Mouse (Mus musculus) spleen, postnatal 14 days (tissue): ENCODE data around the gene Sult1b1.
"Not testable (repeated sequence)": the region's sequence is repeated elsewhere in the genome, so short reads cannot be mapped to it uniquely, and the experiment has no call there.

Source experiments
- DNase-seq, 2 experiments: peaks; one replicate each; pipeline ENCODE4 v3.0.0; 2021 to 2022; ENCODE audit warnings: low spot score in 2 of 2

Gene Sult1b1

DNA sequence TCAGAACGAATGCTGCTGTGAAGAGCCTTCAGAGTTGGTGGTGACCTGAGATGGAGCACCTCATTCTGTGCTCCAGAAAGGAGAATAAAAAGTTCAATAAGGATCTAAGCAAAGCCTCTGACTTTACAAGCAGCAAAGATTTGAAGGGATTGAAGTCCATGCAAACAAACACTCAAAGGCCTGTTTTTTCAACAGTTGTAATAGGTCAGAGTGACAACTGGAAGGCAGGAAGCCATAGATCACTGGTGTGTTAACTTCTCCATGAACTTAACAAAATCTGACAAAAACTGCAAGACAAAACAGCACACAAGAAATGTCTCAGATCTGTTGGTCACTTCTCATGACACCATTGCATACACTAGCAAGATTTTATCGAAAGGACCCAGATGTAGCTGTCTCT, at the start of gene Sult1b1:
Sult1b1 (minus strand) TSS at position 85 of the 400 bp plus-strand sequence.
- no peak for DNase-seq

DNA sequence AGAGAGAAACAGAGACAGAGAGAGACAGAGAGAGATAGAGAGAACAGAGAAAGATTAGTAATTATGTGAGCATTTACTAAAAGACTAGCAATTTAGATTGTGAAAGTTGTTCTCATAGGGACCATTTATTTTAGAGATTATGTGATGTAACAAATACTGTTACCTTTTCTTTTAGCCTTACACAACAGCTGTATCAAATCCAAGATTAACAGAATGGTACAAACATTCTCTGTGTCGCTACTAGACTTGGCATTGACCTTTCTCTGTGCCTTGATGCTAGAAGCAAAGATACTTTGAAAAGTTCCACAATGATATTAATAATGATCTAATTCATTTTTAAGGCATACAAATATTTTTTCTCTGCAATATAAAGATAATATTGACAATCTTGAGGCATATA, 42.4 kb upstream of the Sult1b1 start:
- DNase-seq, result no peak

GRCm38 (mm10) chr5:87574174-87574573, 36.2 kb upstream of the Sult1b1 start:
- no peak for DNase-seq

GRCm38 (mm10) chr5:87573490-87573889, 35.5 kb upstream of the Sult1b1 start:
- DNase-seq, result no peak

GRCm38 (mm10) chr5:87572781-87573180, 34.8 kb upstream of the Sult1b1 start:
- DNase-seq, result no peak

DNA sequence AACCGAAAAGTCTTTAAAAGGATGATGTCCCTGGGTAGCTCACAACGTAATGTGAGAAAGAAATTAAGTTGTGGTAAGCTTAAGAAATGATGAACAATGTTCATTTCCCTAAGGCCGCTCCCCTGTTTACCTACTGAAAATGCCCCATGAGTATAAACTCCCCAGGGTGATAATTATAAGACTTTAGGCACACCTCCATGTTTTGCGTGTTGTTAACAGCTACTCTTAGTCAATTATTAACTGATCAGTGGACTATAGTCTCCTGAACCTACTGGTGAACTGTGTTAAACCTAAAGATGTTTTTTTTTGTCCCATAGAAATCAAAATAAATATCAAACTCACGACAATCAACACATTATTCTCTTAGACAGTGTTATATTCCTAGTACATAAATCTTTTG, 30.9 kb upstream of the Sult1b1 start, which contains the start of gene Sult1d1:
Sult1d1 (minus strand) TSS at position 183 of the 400 bp plus-strand sequence.
- DNase-seq, result no peak

DNA sequence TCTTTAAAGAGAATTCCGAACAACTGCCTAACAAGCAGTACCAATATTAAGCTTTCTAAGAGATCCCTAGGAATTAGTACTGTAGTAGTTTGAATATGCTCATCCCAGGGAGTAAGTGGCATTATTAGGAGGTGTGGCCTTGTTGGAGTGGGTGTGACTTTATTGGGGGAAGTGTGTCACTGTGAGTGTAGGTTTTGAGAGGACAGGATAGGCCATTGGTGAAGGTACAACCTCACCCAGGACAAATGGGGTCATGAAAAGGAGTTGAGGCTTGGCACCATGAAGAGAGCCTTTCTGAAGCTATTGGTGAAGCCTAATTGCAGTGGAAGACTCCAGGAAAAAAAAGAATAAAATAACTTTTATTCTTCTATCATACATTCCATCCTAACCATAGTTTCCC, 29.3 kb upstream of the Sult1b1 start:
- no peak for DNase-seq

DNA sequence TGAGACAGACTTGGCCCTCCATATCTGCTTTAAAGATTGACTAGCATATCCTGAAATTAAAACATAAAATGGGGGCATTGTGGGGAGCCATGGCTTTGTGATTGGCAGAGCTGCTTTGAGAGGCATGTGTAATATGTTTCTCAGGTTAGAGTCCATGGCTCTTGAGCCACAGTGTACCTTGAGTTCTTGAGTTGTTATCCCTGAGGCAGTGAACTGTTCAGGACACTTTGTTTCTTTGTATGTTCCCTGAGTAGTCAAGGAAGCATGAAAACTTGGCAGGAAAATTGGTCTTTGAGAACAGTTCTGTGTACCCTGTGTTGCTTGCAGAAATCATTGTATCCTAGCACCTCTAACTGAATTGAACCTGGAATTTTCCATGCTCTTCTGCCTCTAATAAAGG, 25.0 kb upstream of the Sult1b1 start:
- no peak for DNase-seq

GRCm38 (mm10) chr5:87562526-87562925, 24.5 kb upstream of the Sult1b1 start:
- no peak for DNase-seq

GRCm38 (mm10) chr5:87560145-87560544, 22.1 kb upstream of the Sult1b1 start:
- no peak for DNase-seq

DNA sequence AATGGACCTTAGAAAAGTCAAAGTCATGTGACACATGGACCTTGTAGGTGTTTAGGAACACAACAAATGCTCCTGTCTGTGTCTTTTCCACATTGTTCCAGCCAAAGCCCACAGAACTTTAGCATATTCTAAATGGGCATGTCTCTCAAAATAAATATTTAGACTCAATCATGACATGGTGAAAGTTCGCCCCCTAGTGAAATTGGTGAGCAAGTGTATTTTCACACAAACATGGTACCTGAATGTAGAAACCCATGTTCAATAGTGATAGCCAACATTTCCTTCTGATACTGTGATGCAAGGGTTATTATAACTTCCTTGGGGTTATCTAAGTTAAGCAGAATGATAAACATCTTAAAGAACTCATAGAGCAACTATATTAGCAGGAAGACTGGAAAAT, 12.9 kb upstream of the Sult1b1 start:
- DNase-seq, result no peak

- no peak for DNase-seq
Measured at GRCm38 (mm10) chr5:87535994-87536644, 1.9 kb downstream of the Sult1b1 start.

- DNase-seq, result no peak
Measured at GRCm38 (mm10) chr5:87532288-87532687, 5.7 kb downstream of the Sult1b1 start.

DNA sequence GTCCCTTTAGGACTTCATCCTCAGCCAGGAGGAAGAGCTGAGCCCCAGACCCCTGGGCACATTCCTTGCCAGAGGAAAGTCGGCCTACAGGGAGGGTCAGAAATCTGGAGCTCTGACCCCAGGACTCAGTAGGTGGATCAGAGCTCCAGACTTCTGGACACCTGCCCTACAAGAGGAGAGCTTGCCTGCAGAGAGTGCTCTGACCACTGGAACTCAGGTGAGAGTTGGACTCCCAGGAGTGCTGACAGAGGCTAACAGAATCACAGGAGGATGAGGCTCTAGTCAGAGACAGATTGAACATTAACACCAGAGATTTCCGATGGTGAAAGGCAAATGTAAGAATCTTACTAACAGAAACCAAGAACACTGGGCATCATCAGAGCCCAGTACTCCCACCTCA, 14.4 kb downstream of the Sult1b1 start:
- DNase-seq, result not testable (repeated sequence)

DNA sequence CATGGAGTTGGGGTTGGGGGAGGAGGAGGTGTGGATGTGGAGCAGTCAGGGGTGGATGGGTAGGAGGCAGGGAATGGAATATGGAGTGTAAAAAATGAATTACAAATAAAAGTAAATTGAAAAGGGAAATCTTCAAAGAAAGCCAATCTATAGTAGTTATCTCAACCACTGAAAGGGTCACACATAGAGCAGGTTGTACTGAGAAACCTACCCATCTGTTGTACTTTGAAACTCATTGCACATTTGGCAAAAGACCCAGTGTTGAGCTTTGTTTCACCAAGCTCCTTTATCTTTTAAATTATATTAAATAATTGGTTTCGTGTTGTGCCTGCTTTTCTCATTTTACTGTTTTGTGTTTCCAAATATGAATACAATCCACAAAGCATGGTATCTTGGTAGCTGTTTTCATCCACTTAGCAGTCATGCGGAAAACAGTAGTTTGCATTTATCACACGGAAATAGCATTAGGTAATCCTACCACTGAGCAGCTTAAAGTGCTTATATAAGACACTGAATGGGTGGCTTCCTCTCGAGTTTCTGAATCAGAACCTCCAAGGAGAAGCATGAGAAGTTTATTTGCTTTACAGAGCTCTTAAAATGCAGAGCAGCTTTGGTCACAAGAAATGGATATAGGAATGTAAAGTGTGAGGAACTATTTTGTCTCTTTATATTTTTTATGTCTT, 32.1 kb downstream of the Sult1b1 start:
- DNase-seq, result no peak

DNA sequence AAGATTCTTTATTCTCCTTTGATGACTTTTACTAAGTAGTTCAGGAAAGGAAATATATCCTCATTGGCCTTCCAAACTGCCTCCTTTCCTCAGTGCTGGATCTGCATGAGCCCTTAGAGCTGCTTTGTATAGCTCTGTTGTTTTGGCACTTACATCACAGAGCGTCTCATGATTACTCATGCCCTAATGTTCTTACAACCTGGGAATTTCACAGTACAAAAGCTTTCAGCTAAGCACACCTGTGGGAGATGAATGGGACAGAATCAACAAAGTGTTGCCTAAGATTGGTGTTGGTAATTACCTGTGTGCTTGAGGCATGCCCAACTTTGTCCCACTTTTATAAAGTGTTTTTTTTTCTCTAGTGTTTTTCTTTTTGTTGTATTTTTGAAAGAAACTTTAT, 35.3 kb downstream of the Sult1b1 start:
- no peak for DNase-seq

DNA sequence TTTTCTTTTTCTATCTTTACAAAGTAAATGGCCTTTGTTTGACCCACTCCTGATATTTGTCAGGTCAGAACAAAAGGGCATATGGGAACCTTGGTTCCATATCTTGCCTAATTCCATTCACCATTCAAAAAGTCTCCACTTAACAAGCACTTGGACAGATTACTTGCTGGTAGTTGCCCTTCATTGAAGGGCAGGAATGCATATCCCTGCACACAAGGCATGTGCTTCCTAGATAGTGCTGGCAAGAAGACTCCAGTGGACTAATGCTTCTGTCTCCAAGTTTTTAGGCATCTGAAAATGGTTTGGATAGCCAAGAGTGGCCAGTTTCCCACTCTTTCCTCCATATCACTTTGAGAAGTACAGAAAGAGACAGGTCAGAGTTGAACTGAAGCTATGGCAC, 38.7 kb downstream of the Sult1b1 start:
- no peak for DNase-seq

GRCm38 (mm10) chr5:87498936-87499335, 39.1 kb downstream of the Sult1b1 start:
- no peak for DNase-seq

DNA sequence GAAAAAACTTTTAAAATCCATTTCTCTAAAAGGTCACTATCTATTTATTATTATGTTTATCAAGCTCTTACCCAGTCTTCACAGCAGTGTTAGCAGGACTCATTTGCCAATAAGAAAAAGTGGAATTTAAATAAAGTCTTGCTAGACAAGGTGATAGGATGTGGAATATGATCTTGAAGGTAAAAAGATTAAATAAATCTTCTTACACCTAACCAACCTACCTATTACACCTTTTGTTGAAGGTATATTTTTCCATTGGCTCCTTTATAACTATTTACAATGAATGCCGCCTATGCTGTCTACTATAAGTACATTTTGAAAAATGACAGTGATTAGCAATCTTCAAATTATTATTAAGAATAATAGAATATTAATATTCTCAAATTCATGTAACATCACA, 47.2 kb downstream of the Sult1b1 start, which contains the start of gene Ugt2a1:
Ugt2a1 (minus strand) TSS at position 101 of the 400 bp plus-strand sequence.
- no peak for DNase-seq

DNA sequence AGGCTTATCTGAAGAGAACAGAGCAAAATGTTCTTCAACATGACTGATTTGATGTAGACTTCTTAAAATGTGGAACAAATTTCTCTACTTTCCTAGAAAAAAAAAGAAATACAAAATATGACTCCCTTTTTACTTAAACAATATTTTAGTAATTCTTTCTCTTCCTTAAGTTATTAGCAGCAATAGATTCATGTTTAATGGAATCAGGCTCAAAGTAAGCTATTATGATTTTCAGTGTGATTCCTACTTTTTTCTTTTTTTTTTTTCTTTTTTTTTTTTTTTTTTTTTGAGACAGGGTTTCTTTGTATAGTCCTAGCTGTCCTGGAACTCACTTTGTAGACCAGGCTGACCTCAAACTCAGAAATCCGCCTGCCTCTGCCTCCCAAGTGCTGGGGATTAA, 51.3 kb downstream of the Sult1b1 start, which contains the start of gene Gm43638:
Gm43638 (minus strand) TSS at position 101 of the 400 bp plus-strand sequence.
- DNase-seq, result not testable (repeated sequence)

GRCm38 (mm10) chr5:87482160-87482559, 55.8 kb downstream of the Sult1b1 start, which contains the start of gene Ugt2a2:
Gene Ugt2a2 (minus strand): TSS chr5:87482260.
- no peak for DNase-seq
